In genomic region chr8:72982832-72983231, GRCm38 (mm10) we compare ENCODE assay signal across 20 mouse cellular contexts.
"Had no signal": no experiment of that assay in that cellular context is flagged by ENCODE, and none has a peak within 500 bp of the region (broad histone marks: within the 10 kb centered on the region; RNA-seq: fewer than 3 reads in every experiment).

No protein-coding gene starts in this region.

- DNase-seq: cerebellum, adult 9-10 months; cerebellum, adult 9-11 months; cerebellum, postnatal 10 days; cerebellum, postnatal 14 days; cerebellum, postnatal 25 days; cerebellum, postnatal 36 days; embryo, embryonic 11 days; forebrain, postnatal 0 days; gastrocnemius, adult 2 months; gastrocnemius, postnatal 10 days; gastrocnemius, postnatal 14 days; gastrocnemius, postnatal 25 days; gastrocnemius, postnatal 36 days; heart, adult 11 months; heart, adult 18-20 months; heart, adult 2 months had no signal

- ATAC-seq: forebrain, embryonic 13.5 days; forebrain, embryonic 14.5 days; forebrain, embryonic 15.5 days; forebrain, embryonic 16.5 days; forebrain, postnatal 0 days had no signal
